Mouse (Mus musculus) lung, adult 2 months (tissue): ENCODE measurements at regions not wholly inside any gene's neighbourhood (a gene's known extent, or its start where the extent isn't known, plus 50 kb on each side); places are given as distances from the start of the nearest gene placed in this dataset.

Experiments
- CTCF ChIP-seq: fragments of 200-500 bp; IDR thresholded peaks from 2 replicates; pipeline ENCODE4 v1.5.1; 2011; ENCODE audit warnings: mild to moderate bottlenecking, low read length, control low read depth; ENCODE audit not compliant: insufficient read depth
- POLR2A ChIP-seq: fragments of 200-500 bp; IDR thresholded peaks from 2 replicates; pipeline ENCODE4 v1.6.1; 2011; ENCODE audit warnings: low read depth, mild to moderate bottlenecking, control low read depth, low read length, borderline replicate concordance; ENCODE audit errors: extremely low read depth

GRCm38 (mm10) chr3:130962151-130962633 is 148.1 kb upstream of the Lef1 start:
- TF ChIP-seq CTCF (no peak), POLR2A (no peak)
